Comparison of ENCODE assay signal across 39 mouse cellular contexts in genomic region chr6:140684403-140684802, GRCm38 (mm10). TPM values are rescaled to one million over a fixed set of nuclear protein-coding genes. Genes with fewer than 3 reads are reported as not detected.
DNase-seq lines count a peak whose midpoint lies in the region; ATAC-seq lines count a peak whose summit lies in the region.
"Had no signal": no experiment of that assay in that cellular context is flagged by ENCODE, and none has a peak within 500 bp of the region (broad histone marks: within the 10 kb centered on the region; RNA-seq: fewer than 3 reads in every experiment).

No protein-coding gene starts in this region.

- intact Hi-C loops in heart, postnatal 14 days (cut with DNase I): no loop called here

- DNase-seq in thymus, postnatal 0 days (ENCODE audit: low spot score): peak; percentile 39
- DNase-seq in thymus, adult 18-20 months: no peak
- DNase-seq in ES-CJ7 (ENCODE audit: low read depth, low spot score): peak; percentile 35
- no peak for DNase-seq in frontal cortex, postnatal 25 days (ENCODE audit: low spot score in 2 of 2)
- no peak for DNase-seq in B cell, adult 2 months
- no peak for DNase-seq in heart, postnatal 14 days
- DNase-seq: adrenal gland, postnatal 10 days; cerebellum, adult 8-10 months; cerebellum, postnatal 25 days; gastrocnemius, adult 2 months; gastrocnemius, postnatal 36 days; heart, adult 18-20 months; heart, postnatal 4 days; kidney, postnatal 25 days; retina, postnatal 1 day; right cerebral cortex, postnatal 14 days; thymus, postnatal 4 days had no signal

- ATAC-seq in inflammation-experienced regulatory T-cells, adult 6 months: peak; percentile 71
- ATAC-seq: forebrain, embryonic 14.5 days; intestine, postnatal 0 days had no signal

RNA-seq across cellular contexts. Expression of gene Gm11077, which starts 44.7 kb away (rescaled TPM):
- not detected in 2 replicates for polyA plus RNA-seq in thymus, postnatal 0 days (2015; fragmentation: Nextera tagmentation; extraction: Ambion mirVana)
- polyA plus RNA-seq in inflammation-experienced regulatory T-cells, adult 6 months (2017; shearing (Covaris generic)): not detected
- total RNA-seq in heart, postnatal 14 days (2021): not detected
- total RNA-seq: adrenal gland, postnatal 10 days; CH12.LX; gastrocnemius, adult 2 months; gastrocnemius, postnatal 36 days; heart, adult 18-20 months; heart, postnatal 4 days; layer of hippocampus, adult 18-20 months; layer of hippocampus, postnatal 10 days; left cerebral cortex, adult 8-10 months; left cerebral cortex, postnatal 36 days; liver, adult 2 months; megakaryocyte progenitor cell, adult 5-6 weeks; midbrain, postnatal 0 days had no signal
- polyA plus RNA-seq: embryonic facial prominence, embryonic 11.5 days; forebrain, embryonic 14.5 days; heart, embryonic 11.5 days; heart, embryonic 16.5 days; hindbrain, embryonic 13.5 days; intestine, postnatal 0 days; kidney, embryonic 14.5 days; liver, adult 2 months; liver, embryonic 15.5 days; lung, embryonic 15.5 days; midbrain, embryonic 10.5 days; midbrain, postnatal 0 days; myocyte; neural tube, embryonic 13.5 days; stomach, embryonic 15.5 days had no signal

Comparison
In these comparisons a context has a peak if more than half of its experiments do, and no peak if none do; other contexts are left out.
1. DNase-seq: peak in thymus, postnatal 0 days (single experiment) and ES-CJ7 (single experiment); none in thymus, adult 18-20 months (0 of 2), frontal cortex, postnatal 25 days (0 of 2), B cell, adult 2 months (0 of 2) and heart, postnatal 14 days (0 of 2).